Mouse (Mus musculus) olfactory bulb, adult 2 months (tissue): Measurements from ENCODE around the gene Olfr212.

Experiments used
- CTCF ChIP-seq: fragments of 200-500 bp; IDR thresholded peaks from 2 replicates; pipeline ENCODE4 v1.5.1; 2012; ENCODE audit warnings: low read depth, mild to moderate bottlenecking, low read length, moderate library complexity; ENCODE audit not compliant: insufficient read depth
- POLR2A ChIP-seq: fragments of 200-500 bp; IDR thresholded peaks from 2 replicates; pipeline ENCODE4 v1.6.1; 2012; ENCODE audit warnings: mild to moderate bottlenecking, low read depth, low read length, moderate library complexity; ENCODE audit not compliant: insufficient read depth

GRCm38 (mm10) chr6:116542500-116542899, 36.2 kb downstream of the Olfr212 start:
- TF ChIP-seq CTCF (no peak), POLR2A (no peak)
